Mouse (Mus musculus) MEL (cell line): ENCODE measurements at regions not wholly inside any gene's neighbourhood (a gene's known extent, or its start where the extent isn't known, plus 50 kb on each side); places are given as distances from the start of the nearest gene placed in this dataset.

Experiments used
- DNase-seq: peaks from one replicate; pipeline ENCODE4 v3.0.0; 2011; ENCODE audit warnings: low read depth, low spot score
- H3K27ac ChIP-seq: 2 replicates; pipeline ENCODE4 v1.5.1; 2012; ENCODE audit warnings: low read depth, mild to moderate bottlenecking, control low read depth, low read length, moderate library complexity; ENCODE audit not compliant: control insufficient read depth
- H3K27me3 ChIP-seq, 2 experiments: fragments of 150-350 bp in 1 of 2; sonication (generic) in 1 of 2; 2 replicates each; pipeline ENCODE4 v1.6.1; 2012; ENCODE audit warnings: low read length in 2 of 2, mild to moderate bottlenecking in 2 of 2, improper control_type of control experiment in 1 of 2, moderate library complexity in 1 of 2; ENCODE audit not compliant: insufficient read depth in 2 of 2, control insufficient read depth in 1 of 2
- H3K36me3 ChIP-seq, 2 experiments: 2 replicates each; pipeline ENCODE4 v1.6.1; 2012 to 2014; ENCODE audit warnings: low read length in 2 of 2, improper control_type of control experiment in 1 of 2, inconsistent platforms in 1 of 2, mild to moderate bottlenecking in 1 of 2; ENCODE audit not compliant: insufficient read depth in 2 of 2, control insufficient read depth in 1 of 2
- H3K4me1 ChIP-seq, 2 experiments: fragments of 150-350 bp in 1 of 2; sonication (generic) in 1 of 2; 2 replicates each; pipeline ENCODE4 v1.6.1; 2012; ENCODE audit warnings: low read length in 2 of 2, improper control_type of control experiment in 1 of 2, mild to moderate bottlenecking in 1 of 2; ENCODE audit not compliant: insufficient read depth in 2 of 2, control insufficient read depth in 1 of 2
- H3K4me3 ChIP-seq, 2 experiments: fragments of 150-350 bp in 1 of 2; sonication (generic) in 1 of 2; 2 replicates each; pipeline ENCODE4 v1.5.1; 2012; ENCODE audit warnings: low read depth in 2 of 2, low read length in 2 of 2, mild to moderate bottlenecking in 2 of 2, moderate library complexity in 2 of 2, control low read depth in 1 of 2, improper control_type of control experiment in 1 of 2; ENCODE audit not compliant: control insufficient read depth in 1 of 2, insufficient read depth in 1 of 2
- H3K79me2 ChIP-seq: 2 replicates; pipeline ENCODE4 v1.6.1; 2012; ENCODE audit warnings: mild to moderate bottlenecking, low read length, moderate library complexity; ENCODE audit not compliant: control insufficient read depth, poor library complexity, insufficient read depth
- H3K9ac ChIP-seq: 2 replicates; pipeline ENCODE4 v1.6.1; 2012; ENCODE audit warnings: low read depth, mild to moderate bottlenecking, control low read depth, low read length, moderate library complexity; ENCODE audit not compliant: control insufficient read depth, poor library complexity, severe bottlenecking
- H3K9me3 ChIP-seq: fragments of 150-350 bp; sonication (generic); replicated peaks from 2 replicates; pipeline ENCODE4 v1.6.1; 2012; ENCODE audit warnings: mild to moderate bottlenecking, low read length, improper control_type of control experiment, moderate library complexity; ENCODE audit not compliant: insufficient read depth
- BHLHE40 ChIP-seq: IDR thresholded peaks from 2 replicates; pipeline ENCODE4 v1.6.1; 2012; ENCODE audit warnings: low read depth, mild to moderate bottlenecking, inconsistent platforms, low read length, improper control_type of control experiment, borderline replicate concordance
- CHD1 ChIP-seq: IDR thresholded peaks from 2 replicates; pipeline ENCODE4 v1.6.1; 2012; ENCODE audit warnings: low read depth, mild to moderate bottlenecking, inconsistent platforms, low read length, improper control_type of control experiment
- ELF1 ChIP-seq: IDR thresholded peaks from 2 replicates; pipeline ENCODE4 v1.6.1; 2014; ENCODE audit warnings: low read depth, mild to moderate bottlenecking, inconsistent platforms, low read length, improper control_type of control experiment, moderate library complexity
- EP300 ChIP-seq, 2 experiments: IDR thresholded peaks; 2 replicates each; pipeline ENCODE4 v1.6.1; 2011; ENCODE audit warnings: improper control_type of control experiment in 2 of 2, low read length in 2 of 2, low read depth in 1 of 2, mild to moderate bottlenecking in 1 of 2
- HCFC1 ChIP-seq: IDR thresholded peaks from 2 replicates; pipeline ENCODE4 v1.6.1; 2012; ENCODE audit warnings: low read depth, mild to moderate bottlenecking, inconsistent platforms, low read length, improper control_type of control experiment, moderate library complexity
- MAFK ChIP-seq: IDR thresholded peaks from 2 replicates; pipeline ENCODE4 v1.6.1; 2011; ENCODE audit warnings: low read depth, mild to moderate bottlenecking, low read length, improper control_type of control experiment, borderline replicate concordance
- MXI1 ChIP-seq: IDR thresholded peaks from 2 replicates; pipeline ENCODE4 v1.6.1; 2011; ENCODE audit warnings: mild to moderate bottlenecking, low read depth, low read length, improper control_type of control experiment
- MYB ChIP-seq: IDR thresholded peaks from 2 replicates; pipeline ENCODE4 v1.6.1; 2011; ENCODE audit warnings: mild to moderate bottlenecking, low read depth, low read length, improper control_type of control experiment
- NELFE ChIP-seq: IDR thresholded peaks from 2 replicates; pipeline ENCODE4 v1.6.1; 2011; ENCODE audit warnings: low read depth, low read length, improper control_type of control experiment
- NRF1 ChIP-seq: IDR thresholded peaks from 2 replicates; pipeline ENCODE4 v1.6.1; 2014; ENCODE audit warnings: low read depth, mild to moderate bottlenecking, inconsistent platforms, low read length, improper control_type of control experiment, moderate library complexity; ENCODE audit not compliant: poor library complexity, insufficient read depth, severe bottlenecking
- POLR2A ChIP-seq, 2 experiments: IDR thresholded peaks; 2 replicates each; pipeline ENCODE4 v1.6.1; 2011 to 2012; ENCODE audit warnings: low read length in 2 of 2, mild to moderate bottlenecking in 2 of 2, control low read depth in 1 of 2, improper control_type of control experiment in 1 of 2, low read depth in 1 of 2, moderate library complexity in 1 of 2; ENCODE audit not compliant: control insufficient read depth in 1 of 2, insufficient read depth in 1 of 2, poor library complexity in 1 of 2
- POLR2AphosphoS2 ChIP-seq: IDR thresholded peaks from 2 replicates; pipeline ENCODE4 v1.6.1; 2011; ENCODE audit warnings: low read length, improper control_type of control experiment
- RCOR1 ChIP-seq: IDR thresholded peaks from 2 replicates; pipeline ENCODE4 v1.6.1; 2012; ENCODE audit warnings: low read depth, mild to moderate bottlenecking, inconsistent platforms, low read length, improper control_type of control experiment
- SIN3A ChIP-seq: IDR thresholded peaks from 2 replicates; pipeline ENCODE4 v1.6.1; 2012; ENCODE audit warnings: low read length, improper control_type of control experiment, inconsistent platforms
- SMC3 ChIP-seq: IDR thresholded peaks from 2 replicates; pipeline ENCODE4 v1.6.1; 2011; ENCODE audit warnings: low read depth, low read length, improper control_type of control experiment
- TAL1 ChIP-seq: IDR thresholded peaks from 2 replicates; pipeline ENCODE4 v1.6.1; 2012; ENCODE audit warnings: mild to moderate bottlenecking, inconsistent platforms, low read length, moderate library complexity, mixed read lengths
- TCF12 ChIP-seq: IDR thresholded peaks from 2 replicates; pipeline ENCODE4 v1.6.1; 2014; ENCODE audit warnings: low read depth, mild to moderate bottlenecking, inconsistent platforms, low read length, improper control_type of control experiment, moderate library complexity
- USF2 ChIP-seq, 2 experiments: IDR thresholded peaks; 2 replicates each; pipeline ENCODE4 v1.6.1; 2011 to 2012; ENCODE audit warnings: improper control_type of control experiment in 2 of 2, low read length in 2 of 2, borderline replicate concordance in 1 of 2, inconsistent platforms in 1 of 2, low read depth in 1 of 2, mild to moderate bottlenecking in 1 of 2; ENCODE audit not compliant: insufficient read depth in 1 of 2
- ZNF384 ChIP-seq: IDR thresholded peaks from 2 replicates; pipeline ENCODE4 v1.6.1; 2012; ENCODE audit warnings: low read depth, mild to moderate bottlenecking, inconsistent platforms, low read length, improper control_type of control experiment

GRCm38 (mm10) chr12:70763542-70763941 lies 61.8 kb upstream of the Frmd6 start:
- Histone ChIP-seq H3K4me3 (no peak overlapping the region), H3K9me3 (no peaks in the 10 kb centered on the region), H3K36me3 (no peaks in the 10 kb centered on the region), H3K27ac (no peak overlapping the region), H3K79me2 (no peaks in the 10 kb centered on the region), H3K9ac (no peak overlapping the region), H3K4me1 (no peaks in the 10 kb centered on the region), H3K27me3 (no peaks in the 10 kb centered on the region)
- DNase-seq: no peak
- TF ChIP-seq USF2 (IDR thresholded peaks at IDR 0.05; ENCODE audit: borderline replicate concordance in 1 of 2, insufficient read depth in 1 of 2, low read depth in 1 of 2, low read length in 2 of 2) (no peak), NRF1 (no peak), ZNF384 (no peak), TCF12 (no peak), RCOR1 (no peak), TAL1 (no peak), POLR2A (IDR thresholded peaks at IDR 0.05; ENCODE audit: control insufficient read depth in 1 of 2, insufficient read depth in 1 of 2, low read depth in 1 of 2, low read length in 2 of 2, poor library complexity in 1 of 2) (no peak), MXI1 (no peak), SIN3A (no peak), SMC3 (no peak), BHLHE40 (no peak), EP300 (IDR thresholded peaks at IDR 0.05; ENCODE audit: low read depth in 1 of 2, low read length in 2 of 2) (no peak), MYB (no peak), HCFC1 (no peak), CHD1 (no peak)

DNA sequence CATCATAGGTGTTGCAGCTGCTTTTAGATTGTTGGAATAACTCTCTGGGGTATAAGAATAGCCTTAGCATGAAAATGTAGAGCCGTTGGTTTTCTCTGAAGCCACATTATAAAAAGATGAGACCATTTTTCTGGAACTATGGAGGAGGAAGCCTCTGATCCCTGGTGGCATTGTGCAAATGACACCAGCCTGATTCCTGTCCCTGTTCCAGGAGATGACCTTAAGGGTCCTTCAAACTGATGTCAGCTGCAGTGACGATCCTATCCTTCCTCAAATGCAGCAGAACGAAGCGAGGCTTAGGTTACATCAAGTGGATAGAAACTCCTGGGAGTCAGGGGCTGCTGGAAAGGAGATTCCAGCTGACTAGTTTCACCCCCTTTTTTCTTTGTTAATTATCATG lies 59.0 kb upstream of the Frmd6 start:
- DNase-seq: no peak
- H3K4me3 ChIP-seq: no peak overlapping the region
- no peaks in the 10 kb centered on the region for H3K27me3 ChIP-seq
- no peaks in the 10 kb centered on the region for H3K9me3 ChIP-seq
- no peaks in the 10 kb centered on the region for H3K79me2 ChIP-seq
- H3K27ac ChIP-seq: no peak overlapping the region
- H3K36me3 ChIP-seq: no peaks in the 10 kb centered on the region
- H3K9ac ChIP-seq: no peak overlapping the region
- TF ChIP-seq USF2 (IDR thresholded peaks at IDR 0.05; ENCODE audit: borderline replicate concordance in 1 of 2, insufficient read depth in 1 of 2, low read depth in 1 of 2, low read length in 2 of 2) (no peak), POLR2AphosphoS2 (no peak), EP300 (IDR thresholded peaks at IDR 0.05; ENCODE audit: low read depth in 1 of 2, low read length in 2 of 2) (no peak), BHLHE40 (no peak), MAFK (no peak), ELF1 (no peak), NELFE (no peak), MYB (no peak)
- TF ChIP-seq, all 39 proteins: peak for 0
- H3K4me1 ChIP-seq: no peaks in the 10 kb centered on the region
